Mouse (Mus musculus) left cerebral cortex, postnatal 25 days (tissue): ENCODE measurements at regions not wholly inside any gene's neighbourhood (a gene's known extent, or its start where the extent isn't known, plus 50 kb on each side); places are given as distances from the start of the nearest gene placed in this dataset.

Experiments used
- DNase-seq, 2 experiments: peaks; one replicate each; pipeline ENCODE4 v3.0.0; 2022; ENCODE audit warnings: low spot score in 2 of 2, mixed read lengths in 1 of 2
- intact Hi-C: fragments of 180-260 bp; cut with DNase I; formaldehyde crosslinking; loops from one replicate; pipeline ENCODE4 v1.15.1; 2025

GRCm38 (mm10) chr15:72101730-72102129 lies 1732.6 kb upstream of the Gm6569 start:
- intact Hi-C loops: no loop called here
- no peak for DNase-seq

DNA sequence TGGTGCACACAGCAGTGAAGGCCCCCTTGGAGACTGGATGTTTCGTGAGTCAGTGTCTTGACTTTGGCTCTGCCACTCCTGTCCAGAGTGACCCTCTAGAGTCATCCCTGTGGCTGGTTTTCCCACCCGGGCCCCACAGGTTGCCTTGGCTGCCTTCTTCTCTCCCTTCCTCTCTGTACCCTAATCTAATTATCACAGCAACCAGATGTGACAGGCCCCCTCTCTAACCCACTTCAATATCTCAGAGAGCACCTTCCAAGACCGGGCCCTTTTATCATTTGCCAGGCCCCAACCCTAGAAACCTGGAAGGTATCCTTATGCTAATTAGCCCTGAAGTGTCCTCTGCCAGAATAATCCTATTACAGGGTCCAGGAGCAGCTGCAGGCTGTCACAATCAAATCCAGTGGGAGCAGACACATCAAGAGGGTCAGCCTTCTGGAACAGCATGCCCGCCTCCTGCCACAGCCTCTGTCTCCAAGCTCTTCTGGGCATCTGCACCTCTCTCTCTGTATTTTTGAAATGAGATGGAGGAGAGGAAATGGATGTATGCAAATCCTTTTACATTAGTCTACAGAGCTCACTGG lies 1728.4 kb upstream of the Gm6569 start:
- DNase-seq: no peak
- intact Hi-C loops: no loop called here

GRCm38 (mm10) chr15:72110520-72110919 lies 1723.8 kb upstream of the Gm6569 start:
- DNase-seq: no peak
- intact Hi-C loops: no loop called here

GRCm38 (mm10) chr15:72116772-72117171 lies 1717.6 kb upstream of the Gm6569 start:
- intact Hi-C loops: no loop called here
- DNase-seq: no peak

DNA sequence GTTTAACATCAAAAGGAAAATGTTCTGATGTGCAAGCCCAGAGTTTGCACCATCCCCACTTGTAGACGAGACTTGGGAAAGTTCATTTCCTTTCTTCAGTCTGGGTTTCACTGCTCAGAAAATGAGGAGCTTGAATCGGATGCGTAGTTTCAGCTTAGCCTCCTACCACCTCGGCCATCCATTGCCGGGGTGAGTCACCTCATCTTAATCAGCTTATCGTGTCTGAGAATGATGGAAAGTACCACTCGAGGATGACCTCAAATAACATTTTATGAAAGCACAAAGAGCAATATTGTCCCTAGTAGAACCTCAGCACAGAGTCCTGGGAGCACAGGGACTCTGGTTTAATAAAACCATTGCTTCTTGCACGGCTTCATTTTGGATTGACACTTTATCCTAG lies 1700.1 kb upstream of the Gm6569 start:
- no peak for DNase-seq
- intact Hi-C loops: no loop called here

DNA sequence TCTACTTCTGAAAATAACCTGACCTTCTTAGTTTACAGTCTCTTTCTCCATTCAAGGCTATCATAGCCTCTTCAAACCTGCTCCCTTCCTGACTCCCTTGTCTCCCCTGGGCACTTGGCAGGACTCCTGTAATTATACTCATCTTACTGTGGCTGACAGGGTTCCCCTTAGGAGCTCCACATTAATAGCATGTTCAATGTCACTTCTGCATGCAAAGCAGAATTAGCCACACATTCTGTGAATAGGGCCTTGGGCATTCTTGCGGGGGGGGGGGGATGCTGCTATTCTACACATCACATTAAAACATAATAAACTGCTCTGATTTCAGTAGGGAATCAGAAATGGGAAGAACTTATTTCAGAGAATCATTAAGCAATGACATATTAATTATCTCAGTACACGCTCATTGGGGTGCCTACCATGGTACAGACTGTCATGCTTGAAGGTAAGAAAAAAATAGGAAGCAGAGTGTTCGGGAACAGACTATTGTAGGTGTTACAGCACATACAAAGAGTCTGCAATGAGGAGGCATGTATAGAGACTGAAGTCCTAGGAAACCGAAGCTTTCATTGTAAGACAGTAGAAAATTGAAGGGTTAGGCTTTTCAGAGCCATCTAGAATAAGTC lies 1698.3 kb upstream of the Gm6569 start:
- intact Hi-C loops: no loop called here

DNA sequence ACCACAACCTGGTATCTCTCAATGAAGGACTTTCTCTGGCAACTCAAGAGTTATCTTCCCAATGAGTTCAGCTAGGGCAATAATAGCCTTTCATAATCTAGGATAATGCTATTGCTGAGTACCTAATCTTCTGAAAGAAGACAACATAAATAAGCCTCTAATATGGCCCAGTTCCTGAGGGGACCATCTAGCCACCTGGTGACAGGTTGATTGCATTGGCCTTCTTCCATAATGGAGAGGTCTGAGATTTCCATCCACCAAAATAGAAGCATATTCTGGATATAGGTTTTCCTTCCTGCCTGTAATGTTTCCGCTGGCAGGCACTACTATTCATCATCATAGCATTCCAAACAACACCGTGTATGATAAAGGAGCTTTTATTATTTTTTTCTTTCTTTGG lies 1694.2 kb upstream of the Gm6569 start:
- intact Hi-C loops: no loop called here
- no peak for DNase-seq

More for the DNA sequence above, 1698.3 kb upstream of the Gm6569 start:
- no peak for DNase-seq

- intact Hi-C loops: no loop called here
- peak in 1 of 2 experiments; percentile 15 for DNase-seq
These were observed 1683.8 kb upstream of the Gm6569 start for GRCm38 (mm10) chr15:72150581-72150980.

DNA sequence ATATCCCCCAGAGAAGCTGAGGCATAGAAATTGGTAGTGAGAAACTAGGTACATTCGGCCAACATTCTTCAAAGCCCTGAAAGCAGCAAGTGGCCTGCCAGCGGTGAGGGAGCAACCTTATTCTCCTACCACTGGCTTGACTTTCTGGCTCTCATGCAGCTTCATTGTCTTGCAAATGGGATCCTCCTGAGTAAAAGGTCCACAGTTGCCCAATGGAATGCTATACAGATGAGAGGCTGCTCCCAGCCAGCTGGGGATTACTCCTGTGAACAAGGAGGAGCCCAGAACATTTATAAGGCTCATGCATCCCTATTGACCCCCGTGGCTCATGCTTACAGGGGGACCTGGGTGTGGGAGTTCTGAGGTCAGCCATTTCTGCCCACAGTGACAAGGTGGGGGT lies 1675.9 kb upstream of the Gm6569 start:
- intact Hi-C loops: no loop called here
- DNase-seq: no peak

- intact Hi-C loops: loop anchor here (10.0 kb wide), 1 partner anchor 116 kb away; no protein-coding TSS in a partner anchor
- DNase-seq: no peak
These were observed 1633.5 kb upstream of the Gm6569 start for GRCm38 (mm10) chr15:72200861-72201260.

DNA sequence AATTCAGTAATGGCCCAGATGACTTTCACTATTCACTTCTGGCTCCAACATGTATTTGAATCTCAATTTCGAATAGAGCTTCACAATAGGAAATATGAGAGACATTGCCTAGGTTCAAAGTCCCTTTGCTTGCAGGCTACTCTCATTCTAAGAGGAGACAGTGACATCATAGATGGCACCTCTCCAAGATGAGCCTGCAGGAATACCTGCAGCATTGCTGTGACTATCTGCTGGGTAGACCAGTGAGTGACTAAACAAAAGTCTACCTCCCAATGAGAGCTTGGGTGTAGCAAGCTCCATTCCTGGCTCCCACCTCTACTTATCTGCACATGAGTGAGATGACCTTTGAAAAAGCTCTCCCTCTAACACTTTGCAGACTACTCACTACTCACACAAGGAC lies 1632.6 kb upstream of the Gm6569 start:
- intact Hi-C loops: loop anchor here (10.0 kb wide), 1 partner anchor 117 kb away; no protein-coding TSS in a partner anchor
- DNase-seq: no peak

GRCm38 (mm10) chr15:72205240-72205799 lies 1629.0 kb upstream of the Gm6569 start:
- no peak for DNase-seq
- intact Hi-C loops: loop anchor here (5.0 to 10.0 kb wide), 2 partner anchors 121 to 602 kb away; no protein-coding TSS in a partner anchor

DNA sequence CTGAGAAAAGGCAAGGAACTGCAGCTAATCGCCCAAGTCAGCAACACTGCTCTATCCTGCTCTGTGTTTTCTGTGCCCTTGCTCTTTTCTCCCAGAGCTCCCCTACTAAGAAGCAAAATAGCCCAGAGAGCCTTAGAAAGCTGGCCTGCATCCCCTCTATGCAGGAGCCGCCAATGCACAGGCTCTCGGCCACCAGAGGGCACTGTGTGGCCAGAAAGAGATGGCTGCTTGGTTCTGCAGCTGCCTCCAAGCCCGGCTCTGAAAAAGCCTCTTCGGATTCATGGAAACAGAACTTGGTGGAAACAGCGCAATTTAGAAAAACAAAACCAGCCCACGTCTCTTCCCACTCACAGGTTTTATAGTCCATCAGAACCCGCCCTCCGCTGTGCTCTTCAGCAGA lies 1628.4 kb upstream of the Gm6569 start:
- intact Hi-C loops: loop anchor here (1.0 to 10.0 kb wide), 4 partner anchors 121 to 817 kb away; no protein-coding TSS in a partner anchor
- DNase-seq: peak; percentile 92 to 95

GRCm38 (mm10) chr15:72207589-72207988 lies 1626.8 kb upstream of the Gm6569 start:
- intact Hi-C loops: loop anchor here (2.0 to 10.0 kb wide), 3 partner anchors 123 to 815 kb away; no protein-coding TSS in a partner anchor
- no peak for DNase-seq

DNA sequence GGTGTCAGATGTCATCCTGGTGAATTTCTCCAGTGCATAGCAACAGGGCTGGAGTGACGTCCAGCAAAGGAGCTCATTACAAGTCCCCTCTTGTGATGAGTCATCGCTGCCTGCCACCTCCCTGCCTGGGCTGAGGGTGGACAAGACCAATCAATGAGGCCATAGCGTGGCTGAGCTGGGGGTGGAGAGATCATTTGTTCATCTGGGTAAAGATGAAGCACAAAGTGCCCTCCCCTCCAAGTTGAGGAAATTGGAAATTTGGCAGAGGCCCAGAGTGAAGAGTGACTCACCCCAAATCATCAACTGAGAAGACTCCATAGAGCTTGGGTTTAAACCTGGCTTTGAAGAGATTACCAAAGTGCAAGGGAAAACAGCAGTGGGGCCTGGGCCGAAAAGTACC lies 1626.3 kb upstream of the Gm6569 start:
- intact Hi-C loops: loop anchor here (5.0 to 10.0 kb wide), 2 partner anchors 123 to 599 kb away; no protein-coding TSS in a partner anchor
- DNase-seq: no peak

- peak in 1 of 2 experiments; percentile 61 for DNase-seq
- intact Hi-C loops: loop anchor here (5.0 to 10.0 kb wide), 2 partner anchors 124 to 598 kb away; no protein-coding TSS in a partner anchor
These were observed 1625.4 kb upstream of the Gm6569 start for GRCm38 (mm10) chr15:72208973-72209372.

GRCm38 (mm10) chr15:72217731-72218130 lies 1616.6 kb upstream of the Gm6569 start:
- intact Hi-C loops: no loop called here
- DNase-seq: no peak

DNA sequence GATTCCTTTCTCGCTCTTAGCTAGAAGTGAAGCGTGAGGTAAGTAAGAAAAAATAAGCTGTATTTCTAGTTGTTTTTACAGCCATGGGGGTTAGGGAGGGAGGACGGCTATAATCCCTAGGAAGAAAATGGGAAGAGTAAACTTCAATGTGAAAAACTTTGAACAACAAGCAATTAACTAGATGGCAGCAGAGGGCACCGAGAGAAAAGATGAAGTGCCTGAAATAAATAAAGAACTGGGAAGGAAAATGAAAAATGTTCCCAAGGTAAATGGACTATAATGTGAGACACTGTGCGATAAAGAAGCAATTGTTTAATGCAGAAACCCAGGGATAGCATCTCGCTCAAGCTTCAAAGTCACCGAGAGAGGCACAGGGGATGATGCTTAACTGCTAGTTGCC lies 1614.4 kb upstream of the Gm6569 start:
- intact Hi-C loops: no loop called here
- no peak for DNase-seq

DNA sequence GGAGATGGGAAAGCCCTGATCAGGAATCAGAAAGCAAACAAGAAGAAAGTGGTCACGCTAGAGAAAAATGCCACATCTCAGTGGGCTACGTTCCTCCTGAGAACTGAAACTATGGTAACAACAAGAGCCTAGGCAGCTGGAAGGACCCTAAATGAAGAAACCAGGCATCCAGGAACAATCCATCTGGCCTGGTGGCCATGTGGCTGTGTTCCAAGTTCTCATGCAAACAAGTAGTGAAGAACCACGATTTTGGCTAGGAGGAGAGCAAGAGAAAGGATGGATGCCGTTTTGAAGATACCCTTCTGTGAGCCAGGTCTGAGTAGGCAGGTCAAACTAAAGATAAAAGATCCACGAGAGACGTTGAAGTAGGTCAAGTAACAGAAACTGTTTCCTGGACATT lies 1613.6 kb upstream of the Gm6569 start:
- DNase-seq: no peak
- intact Hi-C loops: no loop called here

DNA sequence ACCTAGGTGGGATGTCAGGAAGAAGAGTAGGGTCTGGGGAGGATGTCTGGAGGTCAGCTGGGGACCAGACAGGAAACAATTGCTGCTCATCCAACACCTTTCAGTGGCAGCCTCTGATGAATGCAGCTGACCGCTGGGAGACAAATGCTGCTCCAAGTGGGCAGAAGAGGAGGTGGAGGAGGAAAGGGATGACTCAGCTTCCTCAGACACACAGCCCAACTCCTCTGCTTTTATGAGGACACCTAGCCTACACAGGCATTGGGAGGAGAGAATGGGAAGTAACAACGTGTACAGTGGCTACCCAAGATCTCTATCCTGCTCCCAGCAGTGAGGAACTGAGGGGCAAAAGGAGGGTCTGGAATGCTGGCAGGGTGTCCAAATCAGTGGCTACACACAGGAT lies 1602.0 kb upstream of the Gm6569 start:
- intact Hi-C loops: no loop called here
- peak in 1 of 2 experiments; percentile 74 for DNase-seq

DNA sequence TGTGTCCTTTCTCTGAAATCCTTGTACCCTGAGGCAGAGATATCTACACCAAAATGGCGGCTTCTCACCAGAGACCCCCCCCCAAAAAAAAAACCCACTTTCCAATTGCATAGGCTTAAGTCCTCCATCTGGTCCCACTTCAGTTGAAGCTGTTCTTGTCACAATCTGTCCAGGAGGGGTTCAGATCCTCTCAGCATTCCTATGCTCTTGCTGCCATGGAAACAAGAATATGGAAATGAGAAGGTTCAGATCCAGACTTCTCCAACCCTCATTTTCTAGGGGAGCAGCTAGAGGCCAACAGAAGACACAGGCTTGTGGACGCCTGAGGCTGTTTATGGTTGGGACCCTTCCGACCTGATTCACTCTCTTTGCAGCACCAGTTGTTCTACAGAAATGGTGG lies 1569.7 kb upstream of the Gm6569 start:
- intact Hi-C loops: no loop called here
- DNase-seq: peak in 1 of 2 experiments; percentile 27
